ENCODE assay signal across 20 mouse cellular contexts in genomic region chr9:112119535-112119934, GRCm38 (mm10).
DNase-seq lines count a peak whose midpoint lies in the region; ATAC-seq and TF ChIP-seq lines count a peak whose summit lies in the region.
"Had no signal": no experiment of that assay in that cellular context is flagged by ENCODE, and none has a peak within 500 bp of the region (broad histone marks: within the 10 kb centered on the region; RNA-seq: fewer than 3 reads in every experiment).

No protein-coding gene starts in this region.

- no peak for TF ChIP-seq CTCF in cerebellum, adult 2 months (IDR thresholded peaks at IDR 0.05; ENCODE audit: borderline replicate concordance, insufficient read depth, low read depth, low read length)

- peak overlapping the region; percentile 64 for H3K27ac ChIP-seq in cerebellum, adult 2 months (ENCODE audit: insufficient read depth, low read length)
- H3K27ac ChIP-seq in hindbrain, embryonic 13.5 days, result peak overlapping the region; percentile 76
- H3K27ac ChIP-seq in hindbrain, embryonic 11.5 days (ENCODE audit: low read depth, low read length), result no peak overlapping the region
- H3K27ac ChIP-seq: limb, embryonic 13.5 days; liver, embryonic 15.5 days had no signal

- H3K9ac ChIP-seq in hindbrain, embryonic 13.5 days, result no peak overlapping the region
- no peak overlapping the region for H3K9ac ChIP-seq in hindbrain, embryonic 11.5 days (ENCODE audit: low read depth, low read length)
- H3K9ac ChIP-seq: limb, embryonic 13.5 days; liver, embryonic 15.5 days had no signal

- ATAC-seq in hindbrain, embryonic 13.5 days (ENCODE audit: low FRiP score), result no peak
- no peak for ATAC-seq in hindbrain, embryonic 11.5 days (ENCODE audit: low FRiP score)
- ATAC-seq: activated CD4-positive, CD25-positive, alpha-beta regulatory T cell, adult 4 months had no signal

- H3K27me3 ChIP-seq in cerebellum, adult 2 months (ENCODE audit: control insufficient read depth, insufficient read depth, low read length), result no peaks in the 10 kb centered on the region
- peaks cover 34% of the 10 kb centered on the region for H3K27me3 ChIP-seq in hindbrain, embryonic 13.5 days
- no peaks in the 10 kb centered on the region for H3K27me3 ChIP-seq in hindbrain, embryonic 11.5 days (ENCODE audit: control insufficient read depth, insufficient read depth, low read length)
- H3K27me3 ChIP-seq: CH12.LX had no signal

- peak; percentile 44 to 48 for DNase-seq in cerebellum, adult 2 months
- no peak for DNase-seq in cerebellum, postnatal 4 days (ENCODE audit: low spot score in 2 of 2)
- no peak for DNase-seq in hindbrain, embryonic 11.5 days (ENCODE audit: low spot score)
- DNase-seq in retina, embryonic 14.5 days (ENCODE audit: low spot score), result peak; percentile 17
- no peak for DNase-seq in retina, postnatal 1 day
- DNase-seq in gastrocnemius, adult 18-20 months (ENCODE audit: low spot score), result no peak
- DNase-seq in urinary bladder, postnatal 4 days (ENCODE audit: low spot score in 2 of 2), result no peak
- DNase-seq: adrenal gland, postnatal 25 days; kidney, adult 2 months; kidney, postnatal 36 days; lung, postnatal 10 days; right cerebral cortex, adult 18-20 months; spleen, adult 18-20 months; thymus, postnatal 14 days had no signal

- no peak overlapping the region for H3K4me3 ChIP-seq in cerebellum, adult 2 months (replicated peaks; ENCODE audit: insufficient read depth, low read depth, low read length)
- H3K4me3 ChIP-seq in hindbrain, embryonic 13.5 days, result no peak overlapping the region
- no peak overlapping the region for H3K4me3 ChIP-seq in hindbrain, embryonic 11.5 days (ENCODE audit: low read depth, low read length)
- H3K4me3 ChIP-seq: erythroblast, embryonic 14.5 days; liver, embryonic 15.5 days had no signal

- peaks cover 30% of the 10 kb centered on the region for H3K4me1 ChIP-seq in cerebellum, adult 2 months (ENCODE audit: control insufficient read depth, insufficient read depth, low read length)
- peaks cover 32% of the 10 kb centered on the region for H3K4me1 ChIP-seq in hindbrain, embryonic 13.5 days (replicated peaks)
- H3K4me1 ChIP-seq in hindbrain, embryonic 11.5 days (replicated peaks; ENCODE audit: control insufficient read depth, insufficient read depth, low read length), result peaks cover 2% of the 10 kb centered on the region; the same call in 1 of the 2 replicates
- H3K4me1 ChIP-seq: liver, embryonic 15.5 days had no signal

- 44% methylated on average over 3 of the region's 3 CpGs for WGBS in cerebellum, adult 2 months
- WGBS in hindbrain, embryonic 13.5 days, result 40% methylated on average over 3 of the region's 3 CpGs
- 30% methylated on average over 3 of the region's 3 CpGs for WGBS in hindbrain, embryonic 11.5 days

- TF ChIP-seq POLR2A in cerebellum, adult 2 months (IDR thresholded peaks at IDR 0.05; ENCODE audit: borderline replicate concordance, insufficient read depth, low read length), result no peak

- H3K36me3 ChIP-seq in hindbrain, embryonic 13.5 days, result peaks cover 16% of the 10 kb centered on the region
- no peaks in the 10 kb centered on the region for H3K36me3 ChIP-seq in hindbrain, embryonic 11.5 days (ENCODE audit: control insufficient read depth, insufficient read depth, low read length)
- H3K36me3 ChIP-seq: limb, embryonic 13.5 days; liver, embryonic 15.5 days had no signal

- no peak overlapping the region for H3K4me2 ChIP-seq in hindbrain, embryonic 13.5 days
- H3K4me2 ChIP-seq in hindbrain, embryonic 11.5 days (replicated peaks; ENCODE audit: low read depth, low read length), result no peak overlapping the region
- H3K4me2 ChIP-seq: liver, embryonic 15.5 days had no signal

- H3K9me3 ChIP-seq in hindbrain, embryonic 13.5 days, result no peaks in the 10 kb centered on the region
- no peaks in the 10 kb centered on the region for H3K9me3 ChIP-seq in hindbrain, embryonic 11.5 days (ENCODE audit: control insufficient read depth, low read length)
- H3K9me3 ChIP-seq: limb, embryonic 13.5 days; liver, embryonic 15.5 days had no signal

Comparison
In these comparisons a context has a peak if more than half of its experiments do, and no peak if none do; other contexts are left out.
1. DNase-seq: peak in cerebellum, adult 2 months (2 of 2) and retina, embryonic 14.5 days (single experiment); none in cerebellum, postnatal 4 days (0 of 2), hindbrain, embryonic 11.5 days (single experiment), retina, postnatal 1 day (single experiment), gastrocnemius, adult 18-20 months (single experiment) and urinary bladder, postnatal 4 days (0 of 2).